Mouse (Mus musculus): ENCODE measurements around the gene Car11. TPM values are rescaled to one million over a fixed set of nuclear protein-coding genes. Genes with fewer than 3 reads are reported as not detected.

Car11 gene
- polyA plus RNA-seq, 1 experiment from 2014 or later, result 9.6 TPM

- peaks cover 6% of the 10 kb centered on the region; the same call in 1 of the 2 replicates for H3K4me1 ChIP-seq
- WGBS, result 7% methylated on average over 9 of the region's 9 CpGs
- H3K9ac ChIP-seq, result no peak overlapping the region
- peak; percentile 86 for ATAC-seq (ENCODE audit: insufficient read depth, low FRiP score, low read depth)
- no peak overlapping the region for H3K4me3 ChIP-seq (replicated peaks)
- no peaks in the 10 kb centered on the region for H3K36me3 ChIP-seq
- H3K27me3 ChIP-seq (replicated peaks), result no peaks in the 10 kb centered on the region
- no peaks in the 10 kb centered on the region for H3K9me3 ChIP-seq
- no peak overlapping the region for H3K4me2 ChIP-seq
- H3K27ac ChIP-seq, result no peak overlapping the region
Measured at GRCm38 (mm10) chr7:45739162-45739763, 39.6 kb downstream of the Car11 start.

GRCm38 (mm10) chr7:45739820-45740219 lies 40.2 kb downstream of the Car11 start:
- Histone ChIP-seq H3K9ac (no peak overlapping the region), H3K27ac (no peak overlapping the region), H3K4me1 (peaks cover 6% of the 10 kb centered on the region; the same call in 1 of the 2 replicates), H3K4me3 (replicated peaks) (no peak overlapping the region), H3K4me2 (no peak overlapping the region), H3K36me3 (no peaks in the 10 kb centered on the region), H3K27me3 (replicated peaks) (no peaks in the 10 kb centered on the region), H3K9me3 (no peaks in the 10 kb centered on the region)
- no peak for ATAC-seq (ENCODE audit: insufficient read depth, low FRiP score, low read depth)
- WGBS, result 62% methylated on average over 10 of the region's 10 CpGs

DNA sequence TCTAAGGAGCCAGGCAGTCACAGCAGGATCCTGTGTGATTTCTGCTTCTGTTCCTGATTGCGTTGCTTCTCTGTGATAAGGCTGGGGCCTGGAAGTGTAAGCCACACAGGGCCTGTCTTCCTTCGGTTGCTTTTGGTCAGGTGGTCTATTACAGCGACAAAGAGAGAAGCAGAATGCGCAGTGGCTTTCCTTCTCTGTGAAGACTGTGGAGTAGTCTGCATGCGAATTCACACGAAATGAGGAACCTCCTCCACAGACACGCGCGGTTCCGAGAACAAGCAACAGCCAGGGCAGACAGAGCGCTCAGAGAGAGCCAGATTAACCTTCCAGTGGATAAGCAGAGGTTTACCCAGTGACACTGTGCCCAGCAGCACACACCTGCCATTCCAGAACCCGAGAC lies 41.7 kb downstream of the Car11 start:
- WGBS, result 79% methylated on average over 12 of the region's 12 CpGs
- ATAC-seq (ENCODE audit: insufficient read depth, low FRiP score, low read depth), result no peak
- no peak overlapping the region for H3K9ac ChIP-seq

DNA sequence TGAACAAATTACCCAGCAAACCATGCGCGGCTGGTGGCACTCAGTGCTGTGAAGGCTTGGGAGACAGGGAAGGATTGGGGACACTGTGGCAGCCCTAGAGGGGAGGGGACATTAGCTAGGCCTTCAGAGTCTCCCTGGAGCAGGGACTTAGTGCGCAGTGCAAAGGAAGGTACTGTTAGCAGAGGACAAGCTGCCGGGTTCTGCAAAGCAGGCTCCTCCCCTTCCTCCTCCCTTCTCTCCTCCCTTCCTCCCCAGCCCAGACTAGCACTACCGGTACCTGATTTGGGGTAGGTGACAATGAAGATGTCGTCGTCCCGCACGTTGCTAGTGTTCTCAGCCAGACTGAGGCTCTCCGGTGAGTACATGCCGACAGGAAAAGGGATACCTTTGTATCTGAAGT lies 42.1 kb downstream of the Car11 start:
- ATAC-seq (ENCODE audit: insufficient read depth, low FRiP score, low read depth), result 0 out of 2 replicates have a peak, but pooled peaks have one; percentile 58

More for the DNA sequence above, 41.7 kb downstream of the Car11 start:
- no peaks in the 10 kb centered on the region for H3K36me3 ChIP-seq
- no peak overlapping the region for H3K4me3 ChIP-seq (replicated peaks)
- no peaks in the 10 kb centered on the region for H3K27me3 ChIP-seq (replicated peaks)
- peak overlapping the region; percentile 47; the same call in 1 of the 2 replicates for H3K4me2 ChIP-seq
- H3K27ac ChIP-seq, result no peak overlapping the region
- H3K4me1 ChIP-seq, result peaks cover 6% of the 10 kb centered on the region; the same call in 1 of the 2 replicates
- no peaks in the 10 kb centered on the region for H3K9me3 ChIP-seq

GRCm38 (mm10) chr7:45742338-45742737 lies 42.7 kb downstream of the Car11 start:
- H3K27me3 ChIP-seq (replicated peaks), result no peaks in the 10 kb centered on the region
- WGBS, result 34% methylated on average over 19 of the region's 19 CpGs
- ATAC-seq (ENCODE audit: insufficient read depth, low FRiP score, low read depth), result no peak
- no peak overlapping the region for H3K9ac ChIP-seq
- no peaks in the 10 kb centered on the region for H3K36me3 ChIP-seq
- no peaks in the 10 kb centered on the region for H3K9me3 ChIP-seq
- H3K4me2 ChIP-seq, result peak overlapping the region; percentile 47
- peaks cover 6% of the 10 kb centered on the region; the same call in 1 of the 2 replicates for H3K4me1 ChIP-seq
- H3K4me3 ChIP-seq (replicated peaks), result peak overlapping the region; percentile 25
- H3K27ac ChIP-seq, result no peak overlapping the region

More for the DNA sequence above, 42.1 kb downstream of the Car11 start:
- H3K9me3 ChIP-seq, result no peaks in the 10 kb centered on the region
- no peaks in the 10 kb centered on the region for H3K27me3 ChIP-seq (replicated peaks)
- peak overlapping the region; percentile 25 for H3K4me3 ChIP-seq (replicated peaks)
- 28% methylated on average over 11 of the region's 11 CpGs for WGBS
- H3K36me3 ChIP-seq, result no peaks in the 10 kb centered on the region
- H3K4me1 ChIP-seq, result peaks cover 6% of the 10 kb centered on the region; the same call in 1 of the 2 replicates
- H3K27ac ChIP-seq, result no peak overlapping the region
- H3K4me2 ChIP-seq, result peak overlapping the region; percentile 47
- no peak overlapping the region for H3K9ac ChIP-seq

DNA sequence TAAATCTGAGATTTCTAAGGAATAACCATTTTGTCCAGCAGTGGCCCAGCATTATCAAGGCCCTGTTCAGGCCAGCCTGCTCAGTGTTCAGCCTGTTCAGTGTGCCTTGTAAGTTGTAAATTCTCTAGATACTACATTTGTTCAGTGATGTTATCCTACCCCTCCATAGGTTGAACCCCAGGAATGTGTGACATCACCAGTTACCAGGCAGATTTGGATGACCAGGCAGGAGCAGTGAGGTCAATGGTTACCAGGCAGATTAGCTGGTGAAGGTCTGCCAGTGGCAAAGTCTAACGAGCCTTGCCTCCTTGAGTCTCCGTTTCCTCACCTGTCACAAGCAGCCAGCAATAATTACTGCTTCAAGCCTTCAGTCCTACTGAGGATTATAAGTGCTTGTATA lies 44.7 kb downstream of the Car11 start:
- 31% methylated on average over 2 of the region's 2 CpGs for WGBS
- no peak overlapping the region for H3K4me2 ChIP-seq

DNA sequence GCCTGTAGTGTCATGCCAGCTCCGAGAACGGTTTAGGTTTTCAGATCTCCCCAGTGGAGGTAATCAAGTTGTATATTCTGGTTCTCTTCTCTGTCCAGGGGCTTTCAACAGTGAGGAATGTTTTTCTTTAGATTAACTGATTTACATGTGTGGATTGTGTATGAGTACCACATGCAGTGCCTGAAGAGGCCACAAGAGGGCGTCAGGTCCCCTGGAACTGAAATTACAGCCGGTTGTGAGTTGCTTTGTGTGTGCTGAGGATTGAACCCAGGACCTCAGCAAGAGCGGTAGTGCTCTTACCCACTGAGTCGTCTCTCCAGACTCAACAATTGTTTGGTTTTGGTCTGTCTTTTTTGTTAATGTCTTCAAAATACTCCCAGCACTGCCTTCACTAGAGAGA lies 46.9 kb downstream of the Car11 start:
- Histone ChIP-seq H3K4me1 (peaks cover 6% of the 10 kb centered on the region; the same call in 1 of the 2 replicates), H3K27ac (no peak overlapping the region), H3K4me2 (no peak overlapping the region), H3K27me3 (replicated peaks) (no peaks in the 10 kb centered on the region), H3K9ac (no peak overlapping the region), H3K9me3 (no peaks in the 10 kb centered on the region), H3K4me3 (replicated peaks) (no peak overlapping the region), H3K36me3 (no peaks in the 10 kb centered on the region)
- no peak for ATAC-seq (ENCODE audit: insufficient read depth, low FRiP score, low read depth)
- WGBS, result 58% methylated on average over 6 of the region's 6 CpGs

More for the DNA sequence above, 44.7 kb downstream of the Car11 start:
- Histone ChIP-seq H3K36me3 (no peaks in the 10 kb centered on the region), H3K4me3 (replicated peaks) (no peak overlapping the region), H3K27ac (no peak overlapping the region), H3K27me3 (replicated peaks) (no peaks in the 10 kb centered on the region), H3K9ac (no peak overlapping the region), H3K4me1 (peaks cover 6% of the 10 kb centered on the region; the same call in 1 of the 2 replicates), H3K9me3 (no peaks in the 10 kb centered on the region)
- peak; percentile 47; the same call in 1 of the 2 replicates for ATAC-seq (ENCODE audit: insufficient read depth, low FRiP score, low read depth)

DNA sequence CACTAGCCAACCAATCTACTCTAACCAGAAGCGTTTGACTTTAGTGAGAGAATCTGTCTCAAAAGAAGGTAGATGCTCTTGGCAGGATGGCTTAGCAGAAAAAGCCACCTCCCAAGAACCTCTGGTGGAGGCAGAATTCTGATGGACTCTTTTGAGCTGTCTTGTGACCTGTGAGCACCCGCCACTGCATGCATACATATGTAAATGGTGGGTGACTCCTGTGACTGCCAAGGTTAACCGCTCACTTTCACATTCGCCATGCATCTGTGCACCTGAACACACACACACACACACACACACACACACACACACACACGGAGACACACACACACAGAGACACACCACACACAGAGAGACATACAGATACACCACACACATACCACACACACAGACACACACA lies 47.8 kb downstream of the Car11 start:
- Histone ChIP-seq H3K4me1 (no peaks in the 10 kb centered on the region), H3K9ac (no peak overlapping the region), H3K27me3 (replicated peaks) (no peaks in the 10 kb centered on the region), H3K36me3 (no peaks in the 10 kb centered on the region), H3K27ac (no peak overlapping the region), H3K9me3 (no peaks in the 10 kb centered on the region), H3K4me2 (no peak overlapping the region), H3K4me3 (replicated peaks) (no peak overlapping the region)
- no peak for ATAC-seq (ENCODE audit: insufficient read depth, low FRiP score, low read depth)
- WGBS, result 86% methylated on average over 5 of the region's 5 CpGs

GRCm38 (mm10) chr7:45748110-45748509 lies 48.5 kb downstream of the Car11 start:
- H3K4me3 ChIP-seq (replicated peaks), result no peak overlapping the region
- no peak overlapping the region for H3K4me2 ChIP-seq
- H3K4me1 ChIP-seq, result no peaks in the 10 kb centered on the region
- H3K9ac ChIP-seq, result no peak overlapping the region
- H3K27me3 ChIP-seq (replicated peaks), result no peaks in the 10 kb centered on the region
- H3K27ac ChIP-seq, result no peak overlapping the region
- no peaks in the 10 kb centered on the region for H3K9me3 ChIP-seq
- no peaks in the 10 kb centered on the region for H3K36me3 ChIP-seq
- no peak; the same call in 1 of the 2 replicates for ATAC-seq (ENCODE audit: insufficient read depth, low FRiP score, low read depth)
- 74% methylated on average over 7 of the region's 7 CpGs for whole genome bisulfite sequencing

DNA sequence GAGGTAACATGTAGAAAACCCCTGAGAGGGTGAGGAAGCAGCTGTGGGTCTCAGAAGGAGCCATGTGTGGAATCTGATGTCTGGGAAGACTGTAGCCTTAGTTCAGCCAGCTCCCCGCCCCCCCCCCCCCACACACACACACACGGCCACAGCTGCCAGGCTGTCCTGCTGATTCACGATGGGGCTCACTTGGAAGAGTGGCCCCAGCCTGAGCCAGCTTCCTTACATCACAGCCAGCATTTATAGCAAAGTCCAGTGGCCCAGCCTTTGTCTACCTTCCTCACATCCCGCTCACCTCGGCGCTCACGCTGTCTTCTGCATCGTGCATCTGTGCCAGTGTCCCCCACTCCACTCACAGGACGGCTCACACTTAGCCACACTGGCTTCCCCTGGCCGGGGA lies 49.8 kb downstream of the Car11 start:
- no peaks in the 10 kb centered on the region for H3K36me3 ChIP-seq
- H3K4me1 ChIP-seq, result no peaks in the 10 kb centered on the region
- no peak overlapping the region for H3K9ac ChIP-seq
- H3K9me3 ChIP-seq, result no peaks in the 10 kb centered on the region
- H3K4me2 ChIP-seq, result no peak overlapping the region
- H3K4me3 ChIP-seq (replicated peaks), result no peak overlapping the region
- H3K27me3 ChIP-seq (replicated peaks), result no peaks in the 10 kb centered on the region
- no peak overlapping the region for H3K27ac ChIP-seq
- no peak for ATAC-seq (ENCODE audit: insufficient read depth, low FRiP score, low read depth)
- 29% methylated on average over 10 of the region's 10 CpGs for WGBS

GRCm38 (mm10) chr7:45750162-45750561 lies 50.5 kb downstream of the Car11 start:
- Histone ChIP-seq H3K9ac (no peak overlapping the region), H3K9me3 (no peaks in the 10 kb centered on the region), H3K4me2 (no peak overlapping the region), H3K27me3 (replicated peaks) (no peaks in the 10 kb centered on the region), H3K4me1 (no peaks in the 10 kb centered on the region), H3K4me3 (replicated peaks) (no peak overlapping the region), H3K36me3 (no peaks in the 10 kb centered on the region), H3K27ac (no peak overlapping the region)
- WGBS, result 54% methylated on average over 9 of the region's 9 CpGs
- ATAC-seq (ENCODE audit: insufficient read depth, low FRiP score, low read depth), result no peak
